Mouse (Mus musculus): Measurements from ENCODE around the gene Nipsnap3a.

The Nipsnap3a gene

GRCm38 (mm10) chr4:52989248-52989647 lies at the start of gene Nipsnap3a:
Nipsnap3a (plus strand) TSS chr4:52989272.
- no peak for DNase-seq (ENCODE audit: low read depth)

- DNase-seq (ENCODE audit: low read depth), result no peak
These were observed 42.4 kb upstream of the Nipsnap3a start for GRCm38 (mm10) chr4:52946665-52947064.

GRCm38 (mm10) chr4:52949005-52949404 lies 40.1 kb upstream of the Nipsnap3a start:
- no peak for DNase-seq (ENCODE audit: low read depth)

GRCm38 (mm10) chr4:52958693-52959092 lies 30.4 kb upstream of the Nipsnap3a start:
- peak; percentile 14 for DNase-seq (ENCODE audit: low read depth)

- DNase-seq (ENCODE audit: low read depth), result no peak
These were observed 24.8 kb upstream of the Nipsnap3a start, which contains the start of gene Olfr270 for GRCm38 (mm10) chr4:52964247-52964646. Olfr270 (plus strand) TSS chr4:52964547.

GRCm38 (mm10) chr4:52985216-52985615 lies 3.9 kb upstream of the Nipsnap3a start:
- DNase-seq (ENCODE audit: low read depth), result no peak

- DNase-seq (ENCODE audit: low read depth), result no peak
These were observed 2.8 kb upstream of the Nipsnap3a start for GRCm38 (mm10) chr4:52986266-52986665.

- DNase-seq (ENCODE audit: low read depth), result no peak
These were observed 10.4 kb downstream of the Nipsnap3a start for GRCm38 (mm10) chr4:52999449-52999848.

GRCm38 (mm10) chr4:53000154-53000553 lies 11.1 kb downstream of the Nipsnap3a start:
- no peak for DNase-seq (ENCODE audit: low read depth)

GRCm38 (mm10) chr4:53009183-53009582 lies 20.1 kb downstream of the Nipsnap3a start:
- no peak for DNase-seq (ENCODE audit: low read depth)

GRCm38 (mm10) chr4:53009871-53010270 lies 20.8 kb downstream of the Nipsnap3a start:
- no peak for DNase-seq (ENCODE audit: low read depth)

GRCm38 (mm10) chr4:53011732-53012361 lies 22.8 kb downstream of the Nipsnap3a start, which contains the start of gene Nipsnap3b:
Nipsnap3b (plus strand) TSS chr4:53011880.
- DNase-seq (ENCODE audit: low read depth), result peak; percentile 92

- DNase-seq (ENCODE audit: low read depth), result no peak
These were observed 25.3 kb downstream of the Nipsnap3a start for GRCm38 (mm10) chr4:53014421-53014820.

GRCm38 (mm10) chr4:53015024-53015423 lies 26.0 kb downstream of the Nipsnap3a start:
- DNase-seq (ENCODE audit: low read depth), result no peak

- no peak for DNase-seq (ENCODE audit: low read depth)
These were observed 29.3 kb downstream of the Nipsnap3a start for GRCm38 (mm10) chr4:53018392-53018791.

GRCm38 (mm10) chr4:53023189-53023925 lies 34.3 kb downstream of the Nipsnap3a start:
- no peak for DNase-seq (ENCODE audit: low read depth)

- DNase-seq (ENCODE audit: low read depth), result no peak
These were observed 35.3 kb downstream of the Nipsnap3a start for GRCm38 (mm10) chr4:53024397-53024796.

- DNase-seq (ENCODE audit: low read depth), result no peak
These were observed 38.7 kb downstream of the Nipsnap3a start for GRCm38 (mm10) chr4:53027811-53028210.

GRCm38 (mm10) chr4:53030326-53030948 lies 41.4 kb downstream of the Nipsnap3a start:
- no peak for DNase-seq (ENCODE audit: low read depth)

- DNase-seq (ENCODE audit: low read depth), result no peak
These were observed 54.7 kb downstream of the Nipsnap3a start for GRCm38 (mm10) chr4:53043819-53044218.

- no peak for DNase-seq (ENCODE audit: low read depth)
These were observed 56.7 kb downstream of the Nipsnap3a start for GRCm38 (mm10) chr4:53045807-53046206.

GRCm38 (mm10) chr4:53046238-53047022 lies 57.4 kb downstream of the Nipsnap3a start:
- DNase-seq (ENCODE audit: low read depth), result no peak

All from c-Kit-positive CD71-negative TER-119-negative erythroid progenitor cells, embryonic 14.5 days (primary cell).